Mouse (Mus musculus) forebrain, postnatal 0 days (tissue): ENCODE measurements around the gene Mettl22. TPM values are rescaled to one million over a fixed set of nuclear protein-coding genes. Genes with fewer than 3 reads are reported as not detected.

Experiments used
- ATAC-seq: fragments of 200-750 bp; cut with Nextera tagmentation; 2 replicates; pipeline ENCODE4 v1.8.0; 2017; ENCODE audit warnings: mild to moderate bottlenecking, moderate library complexity
- DNase-seq: peaks from one replicate; pipeline ENCODE4 v3.0.0-alpha.2; 2015
- H3K27ac ChIP-seq: fragments of 300-500 bp; sonication (generic); 2 replicates; pipeline ENCODE4 v1.5.1; 2014; ENCODE audit warnings: low read depth, mild to moderate bottlenecking, antibody characterized with exemption, low read length, moderate library complexity, mixed read lengths
- H3K27me3 ChIP-seq: fragments of 300-500 bp; sonication (generic); 2 replicates; pipeline ENCODE4 v1.6.1; 2014; ENCODE audit warnings: mild to moderate bottlenecking, low read length, mixed read lengths; ENCODE audit not compliant: insufficient read depth
- H3K36me3 ChIP-seq: fragments of 300-500 bp; sonication (generic); 2 replicates; pipeline ENCODE4 v1.6.1; 2014; ENCODE audit warnings: mild to moderate bottlenecking, moderate library complexity; ENCODE audit not compliant: insufficient read depth
- H3K4me1 ChIP-seq: fragments of 300-500 bp; sonication (generic); 2 replicates; pipeline ENCODE4 v1.6.1; 2014; ENCODE audit warnings: antibody characterized with exemption; ENCODE audit not compliant: insufficient read depth
- H3K4me2 ChIP-seq: fragments of 300-500 bp; sonication (generic); 2 replicates; pipeline ENCODE4 v1.6.1; 2014; ENCODE audit warnings: low read depth, mild to moderate bottlenecking, moderate library complexity
- H3K4me3 ChIP-seq: fragments of 300-500 bp; sonication (generic); 2 replicates; pipeline ENCODE4 v1.5.1; 2014; ENCODE audit warnings: low read depth, low read length, mixed read lengths
- H3K9ac ChIP-seq: fragments of 300-500 bp; sonication (generic); 2 replicates; pipeline ENCODE4 v1.6.1; 2014; ENCODE audit warnings: mild to moderate bottlenecking
- H3K9me3 ChIP-seq: fragments of 300-500 bp; sonication (generic); 2 replicates; pipeline ENCODE4 v1.6.1; 2016; ENCODE audit warnings: low read length
- CTCF ChIP-seq: sonication (generic); IDR thresholded peaks from 2 replicates; pipeline ENCODE4 v1.5.1; 2016; ENCODE audit warnings: antibody characterized with exemption, control low read depth, low read depth
- WGBS: fragments of 180-500 bp; shearing (Covaris S2); extraction: QIAGEN DNeasy Blood & Tissue Kit; methylation state at CpG from one replicate; pipeline ENCODE4 v1.1.7; 2014; 5-methylcytosine and 5-hydroxymethylcytosine counted together
- polyA plus RNA-seq: library from polyadenylated mRNA; unstranded; fragments of >200 nt; fragmentation: Nextera tagmentation; extraction: Ambion mirVana; gene quantifications from 2 replicates; pipeline ENCODE4 v1.2.1, GENCODE M21; 2015
- total RNA-seq: library from RNA; depleted of rRNA; stranded (reverse); fragments of >200 nt; gene quantifications from 2 replicates; pipeline ENCODE4 v1.2.3, GENCODE M21; 2014; rRNA removed

The Mettl22 gene
- total RNA-seq (34.8 and 61.6 TPM in 2 replicates), polyA plus RNA-seq (85.9 and 94.3 TPM in 2 replicates)

- H3K4me3 ChIP-seq: peak within 1 kb of the TSS; percentile 73
- peak; percentile 38 for TF ChIP-seq CTCF
- H3K27me3 ChIP-seq: no peaks in the 10 kb centered on the region
- H3K36me3 ChIP-seq: no peaks in the 10 kb centered on the region
- H3K9ac ChIP-seq: peak within 1 kb of the TSS; percentile 82
- under 1% methylated on average over 48 of the region's 48 CpGs for WGBS
- no peaks in the 10 kb centered on the region for H3K4me1 ChIP-seq
- peak within 1 kb of the TSS; percentile 70 for H3K27ac ChIP-seq
- H3K9me3 ChIP-seq: no peaks in the 10 kb centered on the region
- ATAC-seq (peak; percentile 98), DNase-seq (peak; percentile 95)
- H3K4me2 ChIP-seq: peak within 1 kb of the TSS; percentile 85
These were observed at the start of gene Mettl22 for GRCm38 (mm10) chr16:8470603-8471481. TSS of gene Mettl22 (plus strand) at chr16:8470788.

- Histone ChIP-seq H3K9me3 (no peaks in the 10 kb centered on the region), H3K4me3 (no peak overlapping the region), H3K4me1 (no peaks in the 10 kb centered on the region), H3K9ac (no peak overlapping the region), H3K27ac (no peak overlapping the region), H3K4me2 (no peak overlapping the region), H3K27me3 (peaks cover 32% of the 10 kb centered on the region), H3K36me3 (no peaks in the 10 kb centered on the region)
- WGBS: 71% methylated on average over 4 of the region's 4 CpGs
- no peak for ATAC-seq
- no peak for DNase-seq
- no peak for TF ChIP-seq CTCF
These were observed 49.7 kb upstream of the Mettl22 start for GRCm38 (mm10) chr16:8420842-8421241.

- H3K27me3 ChIP-seq: peaks cover 48% of the 10 kb centered on the region
- H3K36me3 ChIP-seq: no peaks in the 10 kb centered on the region
- DNase-seq (no peak), ATAC-seq (no peak)
- H3K9ac ChIP-seq: no peak overlapping the region
- no peak overlapping the region for H3K4me2 ChIP-seq
- H3K27ac ChIP-seq: no peak overlapping the region
- 43% methylated on average over 7 of the region's 7 CpGs for WGBS
- TF ChIP-seq CTCF: no peak
- no peak overlapping the region for H3K4me3 ChIP-seq
- H3K4me1 ChIP-seq: no peaks in the 10 kb centered on the region
- H3K9me3 ChIP-seq: no peaks in the 10 kb centered on the region
These were observed 46.9 kb upstream of the Mettl22 start for GRCm38 (mm10) chr16:8423626-8424114.

GRCm38 (mm10) chr16:8424161-8424970, 46.2 kb upstream of the Mettl22 start:
- H3K4me3 ChIP-seq: peak overlapping the region; percentile 32
- H3K4me1 ChIP-seq: no peaks in the 10 kb centered on the region
- ATAC-seq (peak; percentile 29; the same call in 1 of the 2 replicates), DNase-seq (no peak)
- no peaks in the 10 kb centered on the region for H3K9me3 ChIP-seq
- H3K27me3 ChIP-seq: peaks cover 48% of the 10 kb centered on the region
- 6% methylated on average over 43 of the region's 43 CpGs for WGBS
- peak overlapping the region; percentile 28; the same call in 1 of the 2 replicates for H3K9ac ChIP-seq
- no peak overlapping the region for H3K27ac ChIP-seq
- TF ChIP-seq CTCF: no peak
- H3K36me3 ChIP-seq: no peaks in the 10 kb centered on the region
- peak overlapping the region; percentile 57 for H3K4me2 ChIP-seq

GRCm38 (mm10) chr16:8424971-8425330, 45.6 kb upstream of the Mettl22 start, which contains the start of gene Tmem114:
TSS of gene Tmem114 (minus strand) at chr16:8425136.
- H3K4me1 ChIP-seq: no peaks in the 10 kb centered on the region
- H3K27me3 ChIP-seq: peaks cover 48% of the 10 kb centered on the region
- H3K9ac ChIP-seq: peak within 1 kb of the TSS; percentile 28; the same call in 1 of the 2 replicates
- peak within 1 kb of the TSS; percentile 32 for H3K4me3 ChIP-seq
- H3K27ac ChIP-seq: no peak within 1 kb of the TSS
- H3K36me3 ChIP-seq: no peaks in the 10 kb centered on the region
- DNase-seq (no peak), ATAC-seq (no peak)
- 1% methylated on average over 16 of the region's 16 CpGs for WGBS
- TF ChIP-seq CTCF: no peak
- H3K4me2 ChIP-seq: peak within 1 kb of the TSS; percentile 57
- H3K9me3 ChIP-seq: no peaks in the 10 kb centered on the region

- no peak overlapping the region for H3K27ac ChIP-seq
- H3K9me3 ChIP-seq: no peaks in the 10 kb centered on the region
- H3K4me3 ChIP-seq: no peak overlapping the region
- peaks cover 48% of the 10 kb centered on the region for H3K27me3 ChIP-seq
- DNase-seq (no peak), ATAC-seq (no peak)
- H3K4me2 ChIP-seq: no peak overlapping the region
- no peaks in the 10 kb centered on the region for H3K36me3 ChIP-seq
- no peaks in the 10 kb centered on the region for H3K4me1 ChIP-seq
- WGBS: 80% methylated on average over 5 of the region's 5 CpGs
- no peak overlapping the region for H3K9ac ChIP-seq
- TF ChIP-seq CTCF: no peak
These were observed 44.9 kb upstream of the Mettl22 start for GRCm38 (mm10) chr16:8425736-8426135.
